Mouse (Mus musculus) liver, embryonic 16.5 days (tissue): ENCODE data around the gene P2rx6. TPM values are rescaled to one million over a fixed set of nuclear protein-coding genes. Genes with fewer than 3 reads are reported as not detected.
"Not testable (repeated sequence)": the region's sequence is repeated elsewhere in the genome, so short reads cannot be mapped to it uniquely, and the experiment has no call there.

Source experiments
- ATAC-seq: fragments of 200-750 bp; cut with Nextera tagmentation; 2 replicates; pipeline ENCODE4 v1.8.0; 2017; ENCODE audit warnings: low read depth, mild to moderate bottlenecking, moderate number of reproducible peaks, moderate library complexity
- H3K27ac ChIP-seq: fragments of 300-500 bp; sonication (generic); 2 replicates; pipeline ENCODE4 v1.5.1; 2014; ENCODE audit warnings: mild to moderate bottlenecking, low read length
- H3K27me3 ChIP-seq: fragments of 300-500 bp; sonication (generic); 2 replicates; pipeline ENCODE4 v1.6.1; 2014; ENCODE audit warnings: low read depth, low read length, mixed read lengths; ENCODE audit not compliant: control insufficient read depth, insufficient read depth
- H3K36me3 ChIP-seq: fragments of 300-500 bp; sonication (generic); 2 replicates; pipeline ENCODE4 v1.6.1; 2014; ENCODE audit warnings: mild to moderate bottlenecking; ENCODE audit not compliant: control insufficient read depth, insufficient read depth
- H3K4me1 ChIP-seq: fragments of 300-500 bp; sonication (generic); 2 replicates; pipeline ENCODE4 v1.6.1; 2014; ENCODE audit warnings: low read depth, low read length, mixed read lengths; ENCODE audit not compliant: control insufficient read depth
- H3K4me2 ChIP-seq: fragments of 300-500 bp; sonication (generic); 2 replicates; pipeline ENCODE4 v1.6.1; 2014; ENCODE audit warnings: low read depth, low read length, mixed read lengths
- H3K4me3 ChIP-seq: fragments of 300-500 bp; sonication (generic); 2 replicates; pipeline ENCODE4 v1.5.1; 2014; ENCODE audit warnings: low read depth, mild to moderate bottlenecking, low read length
- H3K9ac ChIP-seq: fragments of 300-500 bp; sonication (generic); 2 replicates; pipeline ENCODE4 v1.6.1; 2014; ENCODE audit warnings: low read depth, low read length
- H3K9me3 ChIP-seq: fragments of 300-500 bp; sonication (generic); replicated peaks from 2 replicates; pipeline ENCODE4 v1.6.1; 2016; ENCODE audit warnings: low read length; ENCODE audit not compliant: control insufficient read depth
- WGBS: fragments of 180-500 bp; shearing (Covaris S2); extraction: QIAGEN DNeasy Blood & Tissue Kit; methylation state at CpG from one replicate; pipeline ENCODE4 v1.1.7; 2014; ENCODE audit not compliant: insufficient replicate concordance; 5-methylcytosine and 5-hydroxymethylcytosine counted together
- polyA plus RNA-seq: library from polyadenylated mRNA; unstranded; fragments of >200 nt; fragmentation: Nextera tagmentation; extraction: Ambion mirVana; gene quantifications from 2 replicates; pipeline ENCODE4 v1.2.1, GENCODE M21; 2015

Gene P2rx6
- polyA plus RNA-seq, 1 experiment from 2014 or later, result 0.09 TPM

DNA sequence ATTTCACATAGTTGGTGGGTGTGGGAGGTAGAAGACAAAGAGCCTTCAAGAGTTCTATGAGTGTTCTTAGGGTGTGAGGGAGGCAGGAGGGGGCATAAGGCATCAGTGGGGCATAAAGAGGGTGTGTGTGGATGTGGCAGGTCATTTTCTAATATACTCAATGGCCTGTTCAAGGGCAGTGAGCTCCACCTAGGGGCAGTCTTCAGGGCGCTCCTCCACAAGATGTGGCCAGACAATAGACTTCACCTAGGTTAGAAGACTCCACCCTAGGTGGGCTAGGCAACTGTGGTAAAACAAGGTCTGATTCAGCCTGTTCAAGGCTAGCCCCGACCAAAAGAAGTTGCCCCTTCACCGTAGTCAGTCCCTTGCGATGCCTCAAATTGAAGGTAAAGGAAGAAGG is 29.4 kb upstream of the P2rx6 start:
- H3K9ac ChIP-seq, result no peak overlapping the region
- no peaks in the 10 kb centered on the region for H3K9me3 ChIP-seq
- peaks cover 13% of the 10 kb centered on the region for H3K36me3 ChIP-seq
- H3K4me3 ChIP-seq, result no peak overlapping the region
- H3K27me3 ChIP-seq, result no peaks in the 10 kb centered on the region
- no peak for ATAC-seq
- no peak overlapping the region for H3K4me2 ChIP-seq
- H3K4me1 ChIP-seq, result peaks cover 16% of the 10 kb centered on the region
- WGBS, result 57% methylated on average over 4 of the region's 4 CpGs
- no peak overlapping the region for H3K27ac ChIP-seq

DNA sequence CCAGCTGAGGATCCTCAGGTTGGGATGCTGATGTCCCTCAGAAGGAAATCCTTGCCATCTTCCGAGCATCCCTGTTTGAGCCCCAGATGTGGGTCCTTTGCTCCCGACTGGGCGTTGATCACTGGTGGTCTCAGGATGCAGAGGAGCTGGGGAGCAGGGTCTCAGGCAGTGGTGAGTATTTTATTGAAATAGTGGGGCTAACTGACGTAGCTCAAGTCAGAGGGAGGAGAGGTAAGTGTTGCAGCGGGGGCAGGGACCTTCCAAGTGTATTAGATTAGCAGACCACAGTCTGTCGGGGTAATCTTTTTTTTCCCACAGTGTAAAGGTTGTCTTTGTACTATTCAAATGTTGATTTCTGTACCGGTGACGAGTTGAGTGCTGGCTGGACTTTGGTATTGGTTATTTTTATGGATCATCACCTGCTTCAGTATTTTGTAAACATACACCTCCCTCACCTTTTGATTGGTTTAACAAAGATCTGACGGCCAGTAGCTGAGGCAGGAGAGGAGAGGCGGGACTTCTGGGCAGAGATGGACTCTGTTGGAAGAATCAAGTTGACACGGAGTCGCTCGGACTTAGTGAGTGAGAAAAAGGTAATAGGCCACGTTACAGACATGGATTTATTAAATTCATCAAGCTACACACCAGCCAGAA is 28.9 kb upstream of the P2rx6 start:
- Histone ChIP-seq H3K4me1 (peaks cover 16% of the 10 kb centered on the region), H3K27ac (no peak overlapping the region), H3K9me3 (no peaks in the 10 kb centered on the region), H3K9ac (no peak overlapping the region), H3K4me3 (no peak overlapping the region), H3K4me2 (no peak overlapping the region), H3K27me3 (no peaks in the 10 kb centered on the region), H3K36me3 (peaks cover 7% of the 10 kb centered on the region)
- WGBS, result 57% methylated on average over 14 of the region's 14 CpGs
- no peak for ATAC-seq

DNA sequence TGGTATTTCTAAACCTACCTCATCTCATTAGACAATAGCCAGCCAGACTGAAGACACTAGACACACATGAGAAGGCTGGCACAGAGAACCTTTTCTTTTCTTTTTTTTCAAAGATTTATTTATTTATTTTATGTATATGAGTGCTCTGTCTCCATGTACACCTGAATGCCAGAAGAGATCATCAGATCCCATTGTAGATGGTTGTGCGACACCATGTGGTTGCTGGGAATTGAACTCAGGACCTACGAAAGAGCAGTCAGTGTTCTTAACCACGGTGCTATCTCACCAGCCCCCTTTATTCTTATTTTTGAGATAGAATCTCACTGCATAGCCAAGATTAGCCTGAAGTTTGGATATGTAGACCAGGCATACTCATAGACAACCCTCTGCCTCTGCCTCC is 25.1 kb upstream of the P2rx6 start:
- 76% methylated on average over 3 of the region's 3 CpGs for WGBS
- H3K9me3 ChIP-seq, result no peaks in the 10 kb centered on the region
- no peak overlapping the region for H3K4me3 ChIP-seq
- H3K27ac ChIP-seq, result no peak overlapping the region
- no peak overlapping the region for H3K4me2 ChIP-seq
- no peaks in the 10 kb centered on the region for H3K36me3 ChIP-seq
- no peak for ATAC-seq
- H3K27me3 ChIP-seq, result peaks cover 3% of the 10 kb centered on the region; the same call in 1 of the 2 replicates
- H3K4me1 ChIP-seq, result peaks cover 2% of the 10 kb centered on the region
- H3K9ac ChIP-seq, result no peak overlapping the region

DNA sequence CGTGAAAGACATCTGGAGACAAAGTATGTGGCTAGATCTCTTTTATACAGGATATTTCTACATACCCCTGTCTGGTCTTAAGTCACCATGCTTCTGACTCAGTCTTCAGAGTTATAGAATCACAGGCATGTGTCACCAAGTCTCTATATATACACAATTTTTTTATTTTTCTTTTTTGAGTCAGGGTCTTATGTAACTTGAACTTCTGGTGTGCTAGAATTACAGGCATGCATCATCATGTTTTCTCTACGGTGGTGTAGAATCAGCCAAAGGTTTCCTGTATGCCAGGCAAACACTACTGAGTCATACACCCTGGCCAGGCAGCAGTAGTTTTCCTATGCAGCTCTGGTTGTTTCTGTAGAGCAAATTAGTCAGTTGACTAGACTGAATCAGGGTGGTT is 19.1 kb upstream of the P2rx6 start:
- no peaks in the 10 kb centered on the region for H3K4me1 ChIP-seq
- 42% methylated on average over 2 of the region's 2 CpGs for WGBS
- no peak overlapping the region for H3K9ac ChIP-seq
- H3K36me3 ChIP-seq, result no peaks in the 10 kb centered on the region
- H3K27ac ChIP-seq, result no peak overlapping the region
- H3K4me3 ChIP-seq, result no peak overlapping the region
- ATAC-seq, result no peak
- peaks cover 3% of the 10 kb centered on the region; the same call in 1 of the 2 replicates for H3K27me3 ChIP-seq
- no peaks in the 10 kb centered on the region for H3K9me3 ChIP-seq
- no peak overlapping the region for H3K4me2 ChIP-seq

DNA sequence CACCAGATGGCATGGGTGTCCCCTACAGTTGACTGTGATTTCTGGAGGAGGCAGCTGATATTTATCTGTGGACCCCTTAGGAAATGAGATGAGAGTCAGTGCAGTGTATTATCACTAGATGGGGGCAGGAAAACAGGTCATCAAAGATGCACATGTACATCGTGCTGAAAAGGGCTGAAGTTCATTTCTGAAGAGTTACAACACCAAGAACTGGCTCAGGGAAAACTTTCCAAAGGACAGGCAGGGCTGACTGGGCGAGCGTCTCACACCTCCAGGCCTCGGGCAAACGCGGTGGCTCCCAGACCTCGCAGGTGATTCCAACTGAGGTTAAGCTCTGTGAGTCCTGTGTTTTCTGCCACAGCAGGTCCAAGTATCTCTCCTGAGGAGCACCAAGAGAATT is 8.8 kb upstream of the P2rx6 start:
- Histone ChIP-seq H3K4me2 (no peak overlapping the region), H3K4me1 (peaks cover 23% of the 10 kb centered on the region), H3K9ac (no peak overlapping the region), H3K27me3 (no peaks in the 10 kb centered on the region), H3K36me3 (no peaks in the 10 kb centered on the region), H3K4me3 (no peak overlapping the region), H3K9me3 (no peaks in the 10 kb centered on the region), H3K27ac (no peak overlapping the region)
- no peak for ATAC-seq
- 57% methylated on average over 7 of the region's 7 CpGs for WGBS

DNA sequence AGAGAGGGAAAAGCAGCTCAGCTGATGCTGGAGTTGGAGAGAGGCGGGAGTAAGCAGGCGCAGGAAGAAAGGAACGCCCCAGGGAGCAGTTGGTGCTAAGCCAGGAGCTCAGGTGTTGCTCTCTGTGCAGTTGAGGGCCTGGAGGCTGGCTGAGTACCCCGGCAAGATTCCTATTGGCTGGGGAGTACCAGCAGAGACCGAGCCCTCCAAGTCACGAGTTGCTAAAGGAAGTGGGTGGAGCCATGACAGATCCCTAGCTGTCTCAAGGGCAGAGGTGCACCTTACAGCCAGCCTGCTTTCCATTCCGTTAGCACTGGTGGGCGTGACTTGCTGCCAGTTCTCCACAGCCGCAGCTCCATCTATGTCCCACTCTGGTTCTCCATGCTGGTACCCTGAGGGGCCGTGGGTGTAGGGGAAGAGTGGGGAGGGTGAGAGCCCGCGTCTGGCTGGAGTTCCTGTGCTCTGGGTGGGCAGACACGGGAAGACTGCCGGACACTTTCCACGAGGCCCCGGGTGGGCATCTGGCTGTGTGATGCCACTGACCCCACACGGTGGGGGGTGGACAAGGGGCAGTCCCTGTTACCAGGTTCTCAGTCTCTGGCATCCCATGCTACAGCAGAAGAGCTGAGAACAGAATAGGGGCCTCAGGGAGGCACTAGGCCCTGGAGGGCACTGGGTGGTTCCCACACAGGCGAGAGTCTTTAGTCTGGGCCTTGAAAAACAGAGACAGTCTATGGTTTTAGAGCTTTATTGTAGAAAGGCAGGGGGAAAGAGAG is 7.6 kb upstream of the P2rx6 start:
- ATAC-seq, result peak; percentile 85

DNA sequence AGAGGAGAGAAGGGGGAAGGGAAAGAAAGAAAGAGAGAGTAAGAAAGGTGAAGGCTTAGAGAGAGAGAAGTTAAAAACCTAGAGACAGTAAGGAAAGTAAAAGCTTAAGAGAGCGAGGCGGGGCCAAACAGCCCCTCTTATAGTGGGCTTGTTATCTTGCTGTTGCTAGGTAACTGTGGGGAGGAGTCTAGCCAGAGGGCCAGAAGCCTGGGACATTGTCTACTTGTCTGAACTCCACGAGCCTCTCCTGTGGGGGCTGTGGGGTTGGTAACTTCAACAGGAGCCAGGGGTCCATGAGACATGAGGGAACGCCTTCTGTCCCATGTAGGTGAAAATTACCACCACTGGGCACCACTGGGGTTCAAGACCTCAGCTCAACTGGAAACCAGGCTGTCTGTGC is 7.0 kb upstream of the P2rx6 start:
- Histone ChIP-seq H3K9ac (peak overlapping the region; percentile 1), H3K4me1 (peaks cover 32% of the 10 kb centered on the region), H3K4me2 (peak overlapping the region; percentile 77), H3K4me3 (peak overlapping the region; percentile 47), H3K27ac (peak overlapping the region; percentile 48)
- not testable (repeated sequence) for H3K27me3 ChIP-seq, H3K9me3 ChIP-seq, H3K36me3 ChIP-seq
- peak; percentile 49 for ATAC-seq
- 18% methylated on average over 4 of the region's 4 CpGs for WGBS

More for the DNA sequence above, 7.6 kb upstream of the P2rx6 start:
- Histone ChIP-seq H3K4me3 (peak overlapping the region; percentile 47), H3K27ac (peak overlapping the region; percentile 48), H3K36me3 (no peaks in the 10 kb centered on the region), H3K4me1 (peaks cover 32% of the 10 kb centered on the region), H3K9ac (peak overlapping the region; percentile 1; the same call in 1 of the 2 replicates), H3K4me2 (peak overlapping the region; percentile 77), H3K9me3 (no peaks in the 10 kb centered on the region), H3K27me3 (no peaks in the 10 kb centered on the region)
- WGBS, result 9% methylated on average over 18 of the region's 18 CpGs

DNA sequence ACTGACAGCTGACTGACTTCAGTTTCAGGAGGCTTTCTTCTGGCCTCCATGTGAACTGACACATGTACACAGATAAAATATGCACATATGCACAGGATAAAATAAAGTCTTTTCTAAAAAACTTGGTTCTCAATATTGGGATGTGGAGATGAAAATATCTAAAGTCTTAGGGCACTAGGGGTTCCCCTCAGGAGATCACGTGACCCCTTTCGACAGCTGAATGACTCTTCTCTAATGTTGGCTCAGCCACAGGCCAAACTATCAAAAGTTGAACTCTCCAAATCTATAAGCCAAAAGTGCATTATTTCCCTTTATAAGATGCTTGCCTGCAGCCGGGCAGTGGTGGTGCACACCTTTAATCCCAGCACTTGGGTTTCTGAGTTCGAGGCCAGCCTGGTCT is 5.5 kb upstream of the P2rx6 start:
- no peak overlapping the region for H3K4me2 ChIP-seq
- no peak overlapping the region for H3K9ac ChIP-seq
- no peaks in the 10 kb centered on the region for H3K9me3 ChIP-seq
- no peak overlapping the region for H3K27ac ChIP-seq
- H3K27me3 ChIP-seq, result peaks cover 4% of the 10 kb centered on the region; the same call in 1 of the 2 replicates
- 71% methylated on average over 4 of the region's 4 CpGs for WGBS
- peaks cover 32% of the 10 kb centered on the region for H3K4me1 ChIP-seq
- H3K4me3 ChIP-seq, result no peak overlapping the region
- ATAC-seq, result no peak
- no peaks in the 10 kb centered on the region for H3K36me3 ChIP-seq

DNA sequence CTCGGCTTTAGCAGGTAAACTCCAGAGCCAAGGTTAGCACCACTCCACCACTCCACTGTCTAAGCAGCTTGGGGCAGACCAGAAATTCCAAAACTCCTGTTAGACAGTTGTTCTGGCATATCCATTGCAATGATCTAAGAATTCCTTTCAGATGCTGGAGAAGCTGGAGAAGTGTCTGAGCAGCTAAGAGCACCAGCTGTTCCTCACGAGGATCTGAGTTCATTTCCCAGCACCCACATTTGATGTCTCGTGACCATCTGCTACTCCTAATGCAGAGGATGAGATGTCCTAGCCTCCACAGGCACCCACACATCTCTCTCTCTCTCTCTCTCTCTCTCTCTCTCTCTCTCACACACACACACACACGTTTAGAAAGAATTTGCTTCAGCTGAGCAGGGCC is 4.8 kb upstream of the P2rx6 start:
- H3K36me3 ChIP-seq, result no peaks in the 10 kb centered on the region
- H3K4me3 ChIP-seq, result no peak overlapping the region
- no peak overlapping the region for H3K27ac ChIP-seq
- H3K4me2 ChIP-seq, result no peak overlapping the region
- H3K4me1 ChIP-seq, result peaks cover 32% of the 10 kb centered on the region
- no peak overlapping the region for H3K9ac ChIP-seq
- H3K27me3 ChIP-seq, result peaks cover 8% of the 10 kb centered on the region
- no peaks in the 10 kb centered on the region for H3K9me3 ChIP-seq
- ATAC-seq, result no peak
- 46% methylated on average over 4 of the region's 4 CpGs for whole genome bisulfite sequencing
